Mouse (Mus musculus): ENCODE data around the gene Pigp. TPM values are rescaled to one million over a fixed set of nuclear protein-coding genes. Genes with fewer than 3 reads are reported as not detected.

Gene Pigp
- total and polyA plus RNA-seq, 3 experiments, result 63.8 to 163 (median 103) TPM

GRCm38 (mm10) chr16:94362174-94362873 lies 9.3 kb downstream of the Pigp start (continued):
- TF ChIP-seq MAFK (IDR thresholded peaks at IDR 0.05; ENCODE audit: insufficient replicate concordance, low read length), result no peak

GRCm38 (mm10) chr16:94360578-94361350 lies 10.9 kb downstream of the Pigp start:
- Histone ChIP-seq H3K4me2 (ENCODE audit: insufficient read depth, low read depth, poor library complexity, severe bottlenecking) (no peak overlapping the region), H3K9me3 (replicated peaks; ENCODE audit: low read length) (no peaks in the 10 kb centered on the region), H3K27ac (ENCODE audit: insufficient read depth, low read depth) (no peak overlapping the region), H3K79me2 (replicated peaks; ENCODE audit: control insufficient read depth, extremely low read depth, insufficient read depth, poor library complexity, severe bottlenecking) (no peaks in the 10 kb centered on the region), H3K9ac (ENCODE audit: insufficient read depth, low read depth) (no peak overlapping the region), H3K4me1 (ENCODE audit: control insufficient read depth in 1 of 2, insufficient read depth in 2 of 2) (peaks cover 16 to 42% of the 10 kb centered on the region in 2 experiments), H3K4me3 (replicated peaks in 1 of 3; ENCODE audit: low read depth in 2 of 3, low read length in 2 of 3, poor library complexity in 1 of 3) (no peak overlapping the region), H3K36me3 (replicated peaks in 1 of 2; ENCODE audit: control insufficient read depth in 1 of 2, insufficient read depth in 1 of 2, low read length in 1 of 2) (peaks cover 4 to 15% of the 10 kb centered on the region in 2 experiments), H3K27me3 (replicated peaks) (no peaks in the 10 kb centered on the region)
- dilution Hi-C loops (cut with MboI; ENCODE audit: extremely low pct_ligation_motif_present, extremely low pct_unique_long_range_greater_than_20kb, low sequenced_read_pairs), result no loop called here
- TF ChIP-seq TCF12 (IDR thresholded peaks at IDR 0.05; ENCODE audit: low read depth, low read length), result no peak
- no peak for TF ChIP-seq CHD1 (IDR thresholded peaks at IDR 0.05; ENCODE audit: low read depth, low read length)
- no peak for TF ChIP-seq MAX (IDR thresholded peaks at IDR 0.05; ENCODE audit: low read length)
- TF ChIP-seq PAX5 (IDR thresholded peaks at IDR 0.05; ENCODE audit: low read length), result no peak
- TF ChIP-seq ZKSCAN1 (IDR thresholded peaks at IDR 0.05; ENCODE audit: borderline replicate concordance, low read depth, low read length), result no peak
- TF ChIP-seq GABPA (IDR thresholded peaks at IDR 0.05; ENCODE audit: insufficient replicate concordance, low read depth, low read length), result no peak
- no peak for TF ChIP-seq ZMIZ1 (IDR thresholded peaks at IDR 0.05; ENCODE audit: low read depth, low read length)
- TF ChIP-seq E2F4 (IDR thresholded peaks at IDR 0.05; ENCODE audit: insufficient replicate concordance, low read depth, low read length), result no peak
- no peak; the same call in 1 of the 2 replicates for TF ChIP-seq ETS1 (conservative IDR thresholded peaks at IDR 0.05; ENCODE audit: low read depth, low read length)
- no peak for TF ChIP-seq SIN3A (IDR thresholded peaks at IDR 0.05; ENCODE audit: low read length)
- TF ChIP-seq UBTF (IDR thresholded peaks at IDR 0.05; ENCODE audit: low read depth, low read length), result no peak
- no peak; the same call in 1 of the 2 replicates for TF ChIP-seq EP300 (IDR thresholded peaks at IDR 0.05; ENCODE audit: low read length)
- TF ChIP-seq JUN (IDR thresholded peaks at IDR 0.05; ENCODE audit: insufficient read depth, low read depth, low read length), result no peak
- TF ChIP-seq CHD2 (IDR thresholded peaks at IDR 0.05; ENCODE audit: low read length), result no peak
- no peak for TF ChIP-seq USF2 (conservative IDR thresholded peaks at IDR 0.05; ENCODE audit: low read depth, low read length)
- TF ChIP-seq RAD21 (IDR thresholded peaks at IDR 0.05; ENCODE audit: low read depth, low read length), result no peak
- in situ Hi-C loops (cut with MboI; ENCODE audit: low pct_ligation_motif_present, low pct_unique_long_range_greater_than_20kb, low sequenced_read_pairs), result no loop called here
- no peak for DNase-seq (ENCODE audit: extremely low read depth)

All from CH12.LX (cell line).